Mouse (Mus musculus) stomach, postnatal 0 days (tissue): ENCODE measurements around the gene Nxnl1. TPM values are rescaled to one million over a fixed set of nuclear protein-coding genes. Genes with fewer than 3 reads are reported as not detected.

Source experiments
- ATAC-seq: fragments of 200-750 bp; cut with Nextera tagmentation; 2 replicates; pipeline ENCODE4 v1.8.0; 2017; ENCODE audit not compliant: low FRiP score, low TSS enrichment
- DNase-seq: peaks from one replicate; pipeline ENCODE4 v3.0.0-alpha.2; 2016; ENCODE audit warnings: low spot score
- H3K27ac ChIP-seq: fragments of 300-500 bp; sonication (generic); replicated peaks from 2 replicates; pipeline ENCODE4 v1.5.1; 2014; ENCODE audit warnings: mild to moderate bottlenecking, control low read depth
- H3K27me3 ChIP-seq: fragments of 300-500 bp; sonication (generic); 2 replicates; pipeline ENCODE4 v1.6.1; 2014; ENCODE audit warnings: low read length; ENCODE audit not compliant: control insufficient read depth, insufficient read depth
- H3K36me3 ChIP-seq: fragments of 300-500 bp; sonication (generic); 2 replicates; pipeline ENCODE4 v1.6.1; 2014; ENCODE audit warnings: low read length, mixed read lengths; ENCODE audit not compliant: control insufficient read depth, insufficient read depth
- H3K4me1 ChIP-seq: fragments of 300-500 bp; sonication (generic); replicated peaks from 2 replicates; pipeline ENCODE4 v1.6.1; 2014; ENCODE audit warnings: antibody characterized with exemption; ENCODE audit not compliant: control insufficient read depth, insufficient read depth
- H3K4me2 ChIP-seq: fragments of 300-500 bp; sonication (generic); replicated peaks from 2 replicates; pipeline ENCODE4 v1.6.1; 2014; ENCODE audit warnings: low read depth, mild to moderate bottlenecking, control low read depth, moderate library complexity
- H3K4me3 ChIP-seq: fragments of 300-500 bp; sonication (generic); 2 replicates; pipeline ENCODE4 v1.5.1; 2014; ENCODE audit warnings: low read depth, low read length, control low read depth
- H3K9ac ChIP-seq: fragments of 300-500 bp; sonication (generic); 2 replicates; pipeline ENCODE4 v1.6.1; 2014; ENCODE audit warnings: mild to moderate bottlenecking, low read length, control low read depth, mixed read lengths
- H3K9me3 ChIP-seq: fragments of 300-500 bp; sonication (generic); 2 replicates; pipeline ENCODE4 v1.6.1; 2016; ENCODE audit warnings: low read length; ENCODE audit not compliant: control insufficient read depth
- CTCF ChIP-seq: IDR thresholded peaks from 2 replicates; pipeline ENCODE4 v1.5.1; 2016; ENCODE audit warnings: antibody characterized with exemption, low read depth, mild to moderate bottlenecking, moderate library complexity
- EP300 ChIP-seq: optimal IDR thresholded peaks from 2 replicates; pipeline ENCODE3; 2016; ENCODE audit warnings: antibody characterized with exemption
- WGBS: fragments of 180-500 bp; shearing (Covaris S2); extraction: QIAGEN DNeasy Blood & Tissue Kit; methylation state at CpG from one replicate; pipeline ENCODE4 v1.1.7; 2014; 5-methylcytosine and 5-hydroxymethylcytosine counted together
- polyA plus RNA-seq: library from polyadenylated mRNA; unstranded; fragments of >200 nt; fragmentation: Nextera tagmentation; extraction: Ambion mirVana; gene quantifications from 2 replicates; pipeline ENCODE4 v1.2.1, GENCODE M21; 2015

Gene Nxnl1
- polyA plus RNA-seq, 1 experiment from 2014 or later, result 0.04 TPM

DNA sequence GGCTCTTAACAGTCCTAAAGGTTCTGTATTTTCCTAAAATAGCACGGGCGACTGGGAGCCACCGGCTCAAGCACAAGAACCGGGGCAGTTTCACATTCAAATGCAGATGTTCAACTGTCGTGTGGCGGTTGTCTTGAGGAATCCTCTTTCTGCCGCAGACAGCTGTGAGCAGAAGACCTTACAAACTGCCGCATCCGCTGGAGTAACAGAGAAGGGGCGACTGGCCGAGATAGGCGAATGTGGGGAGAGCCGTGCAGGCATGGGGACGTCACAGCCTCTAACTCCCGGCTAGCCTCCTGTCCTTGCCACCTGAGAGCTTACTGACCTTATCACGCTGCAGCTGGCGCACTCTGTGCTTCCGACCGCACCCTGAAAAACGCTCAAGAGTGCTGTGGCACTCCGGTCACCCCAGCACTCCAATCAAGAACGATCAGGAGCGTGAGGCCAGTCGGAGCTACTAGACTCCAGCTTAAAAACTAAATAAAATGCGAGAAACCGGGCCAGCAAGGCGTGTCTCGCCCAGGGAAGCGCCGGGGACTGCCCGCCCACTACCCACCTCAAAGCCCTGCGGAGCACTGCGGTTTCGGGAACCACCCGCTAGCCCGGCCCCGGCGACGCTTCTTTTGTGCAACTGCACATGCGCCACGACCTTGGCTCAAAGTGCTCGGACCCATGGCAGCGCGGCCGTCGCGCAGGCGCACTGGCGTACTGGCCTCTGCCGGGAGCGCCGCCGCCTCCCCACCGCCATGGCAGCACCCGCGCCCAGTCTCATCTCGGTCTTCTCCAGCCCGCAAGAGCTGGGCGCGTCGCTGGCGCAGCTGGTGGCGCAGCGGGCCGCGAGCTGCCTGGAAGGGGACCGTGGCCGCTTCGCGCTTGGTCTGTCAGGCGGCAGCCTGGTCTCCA is 25.3 kb upstream of the Nxnl1 start, which contains the start of gene Pgls:
Gene Pgls, plus strand, starts transcription at position 706 of the 903 bp plus-strand sequence.
- H3K27me3 ChIP-seq, result no peaks in the 10 kb centered on the region
- peak within 1 kb of the TSS; percentile 72 for H3K4me3 ChIP-seq
- H3K36me3 ChIP-seq, result no peaks in the 10 kb centered on the region
- peak within 1 kb of the TSS; percentile 97 for H3K27ac ChIP-seq
- H3K9ac ChIP-seq, result peak within 1 kb of the TSS; percentile 81
- no peaks in the 10 kb centered on the region for H3K9me3 ChIP-seq
- TF ChIP-seq EP300 (no peak), CTCF (no peak)
- H3K4me1 ChIP-seq, result peaks cover 3% of the 10 kb centered on the region
- peak; percentile 92 for DNase-seq
- under 1% methylated on average over 71 of the region's 71 CpGs for WGBS
- peak within 1 kb of the TSS; percentile 72 for H3K4me2 ChIP-seq
- peak; percentile 83 for ATAC-seq

DNA sequence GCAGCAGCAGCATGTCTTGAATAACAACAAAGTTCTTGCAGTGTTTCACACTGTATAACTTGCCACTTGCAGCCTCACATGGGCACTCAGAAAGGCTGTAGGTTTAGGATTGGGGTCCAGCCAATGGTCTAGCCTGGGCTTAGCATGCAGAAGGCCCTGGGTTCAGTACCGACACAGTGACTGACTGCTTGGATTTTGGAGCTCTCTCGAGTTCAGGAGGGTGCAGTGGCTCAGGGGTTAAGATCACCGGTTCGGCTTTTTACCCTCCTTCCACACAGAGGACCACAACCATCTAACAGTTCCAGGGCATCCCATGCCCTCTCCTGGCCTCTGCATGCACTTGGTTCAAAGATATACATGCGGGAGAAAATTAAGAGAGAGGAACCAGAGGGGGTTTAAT is 24.6 kb upstream of the Nxnl1 start:
- Histone ChIP-seq H3K36me3 (no peaks in the 10 kb centered on the region), H3K27ac (no peak overlapping the region), H3K4me2 (peak overlapping the region; percentile 72), H3K9me3 (no peaks in the 10 kb centered on the region), H3K4me3 (peak overlapping the region; percentile 72), H3K9ac (peak overlapping the region; percentile 81), H3K27me3 (no peaks in the 10 kb centered on the region), H3K4me1 (peaks cover 3% of the 10 kb centered on the region)
- no peak for TF ChIP-seq EP300
- TF ChIP-seq CTCF, result no peak
- no peak for DNase-seq
- no peak for ATAC-seq
- WGBS, result 25% methylated on average over 5 of the region's 5 CpGs

DNA sequence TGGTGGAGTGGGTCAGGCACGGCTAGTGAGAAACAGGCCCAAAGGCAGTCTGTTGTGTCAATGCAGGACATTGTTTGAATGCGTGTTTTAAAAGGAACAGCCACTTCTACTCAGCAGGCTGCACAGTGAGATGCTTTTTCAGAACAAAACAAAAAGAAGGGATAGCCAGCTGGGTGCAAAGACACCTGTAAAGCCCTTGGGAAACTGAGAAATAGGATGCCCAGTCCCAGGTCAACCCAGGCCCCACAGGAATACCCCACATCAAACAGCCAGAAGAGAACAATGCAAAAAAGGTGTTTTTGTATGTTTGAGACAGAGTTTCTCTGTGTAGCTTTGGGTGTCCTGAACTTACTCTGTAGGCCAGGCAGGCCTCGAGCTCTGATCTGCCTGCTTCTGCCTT is 22.4 kb upstream of the Nxnl1 start:
- no peak overlapping the region for H3K4me3 ChIP-seq
- ATAC-seq, result no peak

DNA sequence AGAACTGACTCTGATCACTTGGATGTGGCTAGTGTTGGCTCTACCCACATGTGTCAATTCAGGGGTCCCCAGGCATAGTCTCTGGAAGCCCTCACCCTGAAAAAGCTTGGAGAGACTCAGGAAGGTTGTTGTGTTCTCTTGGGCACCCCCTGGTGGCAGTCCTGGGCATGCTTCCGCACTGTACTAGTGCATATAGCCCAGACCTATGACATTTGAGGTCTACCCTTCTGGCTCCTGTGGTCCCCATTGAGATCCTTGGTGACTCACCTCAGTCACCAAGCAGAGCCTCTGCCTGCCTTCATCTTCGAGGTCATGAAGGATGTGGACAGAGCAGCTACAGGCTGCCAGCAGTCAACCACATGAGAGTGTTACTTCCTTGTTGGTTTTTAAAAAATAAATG is 20.5 kb upstream of the Nxnl1 start:
- Histone ChIP-seq H3K4me3 (no peak overlapping the region), H3K27ac (no peak overlapping the region), H3K4me1 (no peaks in the 10 kb centered on the region), H3K9me3 (no peaks in the 10 kb centered on the region), H3K27me3 (no peaks in the 10 kb centered on the region), H3K9ac (no peak overlapping the region), H3K4me2 (no peak overlapping the region), H3K36me3 (peaks cover 4% of the 10 kb centered on the region; the same call in 1 of the 2 replicates)
- ATAC-seq (no peak), DNase-seq (peak; percentile 71)
- TF ChIP-seq CTCF (peak; percentile 81), EP300 (no peak)
- 71% methylated on average over 2 of the region's 2 CpGs for WGBS

More for the DNA sequence above, 22.4 kb upstream of the Nxnl1 start:
- Histone ChIP-seq H3K27ac (no peak overlapping the region), H3K9me3 (no peaks in the 10 kb centered on the region), H3K4me1 (peaks cover 3% of the 10 kb centered on the region), H3K4me2 (no peak overlapping the region), H3K27me3 (no peaks in the 10 kb centered on the region), H3K36me3 (peaks cover 4% of the 10 kb centered on the region; the same call in 1 of the 2 replicates), H3K9ac (no peak overlapping the region)
- no peak for DNase-seq
- WGBS, result 77% methylated on average over 3 of the region's 3 CpGs
- no peak for TF ChIP-seq EP300
- TF ChIP-seq CTCF, result no peak

DNA sequence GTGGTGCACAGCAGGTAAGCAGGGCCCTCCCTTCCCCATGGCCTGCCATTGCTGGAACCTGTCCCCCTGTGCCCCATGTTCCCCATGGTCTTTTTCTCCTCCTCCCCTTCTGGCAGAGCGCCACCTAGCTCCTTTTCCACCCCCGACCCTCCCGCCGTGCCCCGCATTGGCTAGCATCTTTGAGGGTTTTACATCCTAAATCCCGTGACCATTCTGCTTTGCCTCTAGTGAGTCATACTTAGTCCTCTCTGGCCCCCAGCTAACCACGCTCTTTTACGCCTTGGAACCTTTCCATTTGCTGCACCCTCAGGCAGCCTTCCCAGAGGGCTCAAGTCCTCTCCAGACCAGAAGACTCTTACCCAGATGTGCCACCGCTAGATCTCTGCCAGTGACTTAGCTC is 13.8 kb upstream of the Nxnl1 start:
- TF ChIP-seq EP300 (no peak), CTCF (no peak)
- ATAC-seq, result no peak
- Histone ChIP-seq H3K4me1 (no peaks in the 10 kb centered on the region; the same call in 1 of the 2 replicates), H3K9me3 (no peaks in the 10 kb centered on the region), H3K4me3 (no peak overlapping the region), H3K36me3 (no peaks in the 10 kb centered on the region; the same call in 1 of the 2 replicates), H3K9ac (no peak overlapping the region; the same call in 1 of the 2 replicates), H3K27me3 (no peaks in the 10 kb centered on the region), H3K27ac (no peak overlapping the region), H3K4me2 (no peak overlapping the region)
- 46% methylated on average over 9 of the region's 9 CpGs for WGBS
- DNase-seq, result no peak

DNA sequence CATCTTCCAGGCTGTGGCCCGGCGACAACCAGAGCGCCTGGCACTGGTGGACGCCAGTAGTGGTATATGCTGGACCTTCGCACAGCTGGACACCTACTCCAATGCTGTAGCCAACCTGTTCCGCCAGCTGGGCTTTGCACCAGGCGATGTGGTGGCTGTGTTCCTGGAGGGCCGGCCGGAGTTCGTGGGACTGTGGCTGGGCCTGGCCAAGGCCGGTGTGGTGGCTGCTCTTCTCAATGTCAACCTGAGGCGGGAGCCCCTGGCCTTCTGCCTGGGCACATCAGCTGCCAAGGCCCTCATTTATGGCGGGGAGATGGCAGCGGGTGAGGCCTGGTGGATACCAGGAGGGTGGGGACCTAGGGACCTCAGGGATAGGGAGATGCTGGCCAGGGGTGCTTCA is 13.1 kb upstream of the Nxnl1 start:
- Histone ChIP-seq H3K9ac (no peak overlapping the region), H3K9me3 (no peaks in the 10 kb centered on the region), H3K4me2 (no peak overlapping the region), H3K4me3 (no peak overlapping the region), H3K27me3 (no peaks in the 10 kb centered on the region), H3K4me1 (no peaks in the 10 kb centered on the region; the same call in 1 of the 2 replicates), H3K36me3 (no peaks in the 10 kb centered on the region), H3K27ac (no peak overlapping the region)
- ATAC-seq (no peak), DNase-seq (no peak)
- no peak for TF ChIP-seq CTCF
- TF ChIP-seq EP300, result no peak
- WGBS, result 83% methylated on average over 14 of the region's 14 CpGs
